Mouse (Mus musculus): Measurements from ENCODE around the gene Ptprn.

The Ptprn gene

GRCm38 (mm10) chr1:75221538-75221937 is 42.8 kb downstream of the Ptprn start:
- no peak for DNase-seq

- DNase-seq, result peak; percentile 51
Measured at GRCm38 (mm10) chr1:75219531-75219930, 44.8 kb downstream of the Ptprn start, which contains the start of gene Tuba4a. TSS of gene Tuba4a (minus strand) at chr1:75219865.

- peak; percentile 97 for DNase-seq
Measured at GRCm38 (mm10) chr1:75219078-75219477, 45.2 kb downstream of the Ptprn start.

GRCm38 (mm10) chr1:75218227-75219001 is 45.9 kb downstream of the Ptprn start:
- DNase-seq, result peak; percentile 87

GRCm38 (mm10) chr1:75217893-75218226 is 46.4 kb downstream of the Ptprn start:
- no peak for DNase-seq

- peak; percentile 80 for DNase-seq
Measured at GRCm38 (mm10) chr1:75216797-75217585, 47.3 kb downstream of the Ptprn start.

- DNase-seq, result no peak
Measured at GRCm38 (mm10) chr1:75215785-75216184, 48.5 kb downstream of the Ptprn start.

- DNase-seq, result peak; percentile 24
Measured at GRCm38 (mm10) chr1:75214886-75215285, 49.4 kb downstream of the Ptprn start.

- DNase-seq, result peak; percentile 16
Measured at GRCm38 (mm10) chr1:75214442-75214841, 49.9 kb downstream of the Ptprn start.

- DNase-seq, result peak; percentile 77
Measured at GRCm38 (mm10) chr1:75213096-75213495, 51.2 kb downstream of the Ptprn start.

GRCm38 (mm10) chr1:75212542-75212941 is 51.8 kb downstream of the Ptprn start:
- peak; percentile 48 for DNase-seq

GRCm38 (mm10) chr1:75211141-75211708 is 53.1 kb downstream of the Ptprn start:
- DNase-seq, result no peak

GRCm38 (mm10) chr1:75210136-75211087 is 53.9 kb downstream of the Ptprn start, which contains the start of the genes Glb1l and Stk16:
TSS of gene Glb1l (minus strand) at chr1:75210813.
TSS of gene Stk16 (plus strand) at chr1:75210838.
- peak; percentile 94 for DNase-seq

GRCm38 (mm10) chr1:75208967-75209678 is 55.2 kb downstream of the Ptprn start:
- peak; percentile 42 for DNase-seq

- no peak for DNase-seq
Measured at GRCm38 (mm10) chr1:75201236-75201635, 63.1 kb downstream of the Ptprn start.

Data from liver (tissue).